Mouse (Mus musculus) layer of hippocampus, postnatal 36 days (tissue): ENCODE results near the gene Map3k5. TPM values are rescaled to one million over a fixed set of nuclear protein-coding genes. Genes with fewer than 3 reads are reported as not detected.
A peak's percentile ranks its signal among the peaks of the same experiment; 100 is the strongest.

Source experiments
- DNase-seq, 2 experiments: peaks; one replicate each; pipeline ENCODE4 v3.0.0; 2022
- total RNA-seq, 2 experiments: library from RNA; stranded (reverse); gene quantifications; 2 replicates each; pipeline ENCODE4 v1.2.3; 2021

Map3k5 gene
- total RNA-seq, 2 experiments from 2014 or later = 29.2 to 31.0 TPM

DNA sequence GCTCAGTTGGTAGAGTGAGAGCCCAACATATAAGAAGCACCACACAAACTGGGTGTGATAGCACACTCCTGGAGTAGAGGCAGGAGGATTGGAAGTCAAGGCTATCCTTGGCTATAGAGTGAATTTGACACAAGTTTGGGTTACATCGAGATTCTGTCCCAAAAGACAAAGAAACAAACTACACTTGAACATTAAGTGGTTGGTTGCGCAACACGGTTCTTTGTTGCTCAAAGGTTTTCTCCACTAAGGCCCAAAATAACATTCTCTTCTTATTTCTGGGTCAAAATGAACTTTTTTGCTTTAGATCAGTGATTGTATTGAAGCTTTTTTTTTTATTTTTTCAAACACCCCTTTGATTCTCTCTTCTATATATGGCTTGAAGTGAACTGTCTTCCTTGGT lies 75.7 kb downstream of the Map3k5 start:
- no peak for DNase-seq

DNA sequence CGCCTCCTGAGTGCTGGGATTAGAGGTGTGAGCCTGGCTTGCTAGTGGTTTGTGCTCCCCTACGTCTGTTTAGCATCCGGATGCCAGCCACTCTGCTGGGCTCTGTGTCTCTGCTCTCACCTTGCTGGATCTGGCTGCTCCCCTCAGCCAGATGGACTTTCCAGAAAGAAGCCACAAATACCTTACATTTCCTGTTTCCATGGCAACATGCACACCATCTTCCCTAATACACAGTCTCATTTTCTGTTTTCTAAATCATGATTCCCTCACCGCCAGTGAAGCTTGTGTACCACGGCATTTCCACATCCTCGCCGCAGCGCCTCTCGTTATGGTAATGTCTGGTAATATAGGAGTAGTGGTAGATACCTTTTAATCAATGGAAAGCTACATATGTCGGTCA lies 84.1 kb downstream of the Map3k5 start:
- peak; percentile 14 to 20 for DNase-seq

- no peak for DNase-seq
Observed at GRCm38 (mm10) chr10:20018806-20019205, 84.5 kb downstream of the Map3k5 start.

DNA sequence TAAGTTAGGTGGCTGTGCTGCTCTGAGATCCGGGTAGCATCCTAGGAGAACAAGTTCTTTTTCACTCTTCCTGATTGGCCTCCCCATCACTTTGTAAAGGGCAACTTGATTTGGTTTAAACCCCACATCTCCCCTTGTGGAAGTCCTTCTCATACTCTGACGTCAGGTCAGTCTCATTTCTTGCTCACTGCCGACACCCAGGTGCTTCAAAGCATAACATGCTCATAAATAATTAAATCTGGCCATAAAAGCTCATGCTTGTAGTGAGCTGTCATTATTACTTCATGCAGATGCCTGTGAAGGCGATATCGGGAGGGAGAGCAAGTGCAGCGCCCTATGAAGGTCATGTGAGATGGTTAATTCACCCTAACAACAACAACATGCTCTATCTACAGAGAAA lies 87.0 kb downstream of the Map3k5 start:
- no peak for DNase-seq

DNA sequence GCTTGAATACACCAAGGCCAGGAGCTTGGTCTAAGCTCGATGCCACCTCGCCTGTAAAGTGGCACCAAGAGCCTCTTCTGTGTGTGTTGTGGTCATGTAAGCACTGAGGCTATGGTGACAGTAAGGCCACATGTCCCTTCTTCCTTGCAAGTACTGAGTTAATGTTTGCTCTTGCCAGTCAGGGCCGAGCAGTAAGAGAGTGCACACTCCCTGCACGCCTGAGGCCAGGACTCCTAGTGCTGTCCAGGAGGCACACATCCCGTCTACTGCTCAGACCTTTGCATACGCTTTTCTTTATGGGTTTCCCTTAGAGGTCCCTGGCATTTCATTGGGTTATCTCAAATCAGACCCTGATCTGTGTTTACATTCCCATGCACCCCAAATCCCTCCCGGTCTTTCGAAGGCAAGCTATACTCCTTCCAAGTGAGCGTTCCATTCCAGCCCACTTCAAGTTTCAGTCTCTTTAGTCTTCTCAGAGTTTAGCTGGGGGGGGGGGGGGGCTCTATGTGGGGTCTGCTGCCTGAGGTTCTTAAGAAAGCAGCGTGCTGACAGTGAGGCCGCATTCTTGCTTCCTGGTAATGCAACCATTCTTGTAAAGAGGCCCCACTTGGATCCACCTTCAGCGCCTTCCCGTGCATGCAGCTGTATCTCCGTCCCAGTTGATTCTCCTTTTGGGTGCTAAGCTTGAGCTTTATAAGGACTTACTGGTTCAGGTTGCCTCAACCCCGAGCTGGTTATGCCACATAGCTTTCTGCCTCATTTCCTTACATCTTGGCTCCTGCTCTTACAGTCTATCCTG lies 87.6 kb downstream of the Map3k5 start:
- DNase-seq = no peak

DNA sequence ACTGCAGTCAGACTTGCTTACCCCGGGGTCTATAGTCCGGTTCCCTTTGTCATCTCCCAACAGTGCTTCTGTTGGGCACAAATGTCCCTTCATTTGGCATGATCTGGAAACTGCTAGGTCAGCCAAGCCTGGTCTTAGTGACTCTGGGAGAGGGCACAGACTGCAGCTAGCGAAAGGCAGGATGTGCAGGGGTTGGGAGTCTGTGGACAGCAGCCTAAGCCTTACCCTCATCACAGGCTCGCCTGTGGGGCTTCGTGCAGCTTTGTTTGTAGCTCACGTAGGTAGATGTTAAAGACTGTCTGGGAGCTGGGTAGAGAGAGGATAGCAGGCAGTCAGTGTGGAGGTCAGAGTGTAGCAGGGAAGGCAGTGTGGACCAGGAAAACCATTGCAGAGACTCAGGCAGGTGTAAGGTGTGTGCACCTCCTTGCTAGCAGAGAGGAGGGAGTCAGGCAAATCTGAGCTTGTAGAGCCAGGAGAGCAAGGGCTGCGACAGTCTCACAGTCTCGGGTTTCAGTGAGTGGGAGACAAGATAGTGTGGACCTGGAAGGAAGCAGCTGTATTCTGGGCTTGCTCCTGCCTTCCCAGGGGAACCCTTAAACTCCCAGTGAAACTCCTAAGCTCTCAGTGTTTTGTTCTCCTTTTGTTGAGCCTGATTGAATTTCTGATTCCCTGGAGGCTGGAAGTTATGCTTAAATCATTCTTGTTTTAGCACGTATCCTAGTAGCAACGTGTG lies 88.5 kb downstream of the Map3k5 start:
- no peak for DNase-seq

GRCm38 (mm10) chr10:20023524-20023923 lies 89.3 kb downstream of the Map3k5 start:
- DNase-seq = no peak

GRCm38 (mm10) chr10:20024891-20025290 lies 90.6 kb downstream of the Map3k5 start:
- no peak for DNase-seq

GRCm38 (mm10) chr10:20025781-20026520 lies 91.7 kb downstream of the Map3k5 start:
- DNase-seq = no peak

DNA sequence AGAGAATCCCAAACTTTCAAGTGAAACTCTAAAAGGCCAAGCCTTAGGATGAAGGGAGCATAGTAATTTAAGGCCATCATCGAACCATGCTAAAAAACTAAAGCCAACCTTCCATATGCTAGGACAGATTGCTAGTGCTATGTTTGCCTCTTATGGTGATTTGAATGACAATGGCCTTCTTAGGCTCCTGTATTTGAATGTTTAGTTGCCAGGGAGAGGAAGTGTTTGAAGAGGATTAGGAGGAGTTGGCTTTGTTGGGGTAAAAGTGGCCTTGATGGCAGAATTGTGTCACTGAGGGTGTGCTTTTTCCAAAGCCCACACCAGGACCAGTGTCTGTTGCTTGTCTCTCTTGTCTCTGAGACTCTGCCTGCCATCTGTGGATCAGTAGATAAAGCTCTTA lies 96.4 kb downstream of the Map3k5 start:
- DNase-seq = no peak

GRCm38 (mm10) chr10:20031936-20032335 lies 97.7 kb downstream of the Map3k5 start:
- DNase-seq = peak; percentile 23 to 39

GRCm38 (mm10) chr10:20036375-20036774 lies 102.1 kb downstream of the Map3k5 start:
- DNase-seq = no peak

DNA sequence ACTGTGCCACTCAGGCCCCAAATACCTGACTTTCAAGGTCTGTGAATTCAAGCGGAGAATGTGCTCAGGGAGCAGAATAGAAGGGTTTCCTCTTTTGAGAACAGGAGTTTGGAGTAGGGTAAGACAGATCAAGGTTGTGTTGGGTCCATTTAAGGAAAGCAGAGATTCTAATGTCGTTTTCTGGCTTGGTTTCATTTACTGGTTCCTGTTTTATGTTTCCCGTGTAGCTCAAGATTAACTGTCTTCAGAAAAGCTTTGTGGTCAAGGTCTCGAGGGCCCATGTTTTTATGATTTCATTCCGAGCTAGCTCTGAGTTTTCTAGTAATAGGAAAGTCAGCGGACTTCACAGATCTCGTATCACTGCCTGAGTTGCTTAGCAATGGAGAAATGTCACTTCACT lies 102.6 kb downstream of the Map3k5 start:
- DNase-seq = no peak

GRCm38 (mm10) chr10:20039531-20039930 lies 105.3 kb downstream of the Map3k5 start:
- DNase-seq = no peak

DNA sequence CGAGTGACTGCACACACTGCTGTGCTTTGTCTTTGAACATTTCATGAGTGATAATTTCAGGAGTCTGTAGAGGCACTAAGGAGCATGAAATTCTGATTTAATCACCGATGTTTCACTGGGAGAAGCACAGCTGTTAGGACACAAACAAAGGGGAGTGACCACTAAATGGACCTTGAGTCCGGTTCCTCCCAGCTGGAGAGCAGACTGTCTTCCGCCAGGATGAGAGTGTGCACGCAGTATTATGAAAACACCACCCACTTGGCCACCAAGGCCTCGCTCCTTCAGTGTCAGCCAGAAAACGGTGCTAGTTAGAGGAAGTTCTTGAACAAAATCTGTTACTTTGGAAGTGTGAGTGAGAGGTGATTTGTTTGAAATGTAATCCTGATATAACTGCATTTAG lies 105.8 kb downstream of the Map3k5 start:
- DNase-seq = no peak

DNA sequence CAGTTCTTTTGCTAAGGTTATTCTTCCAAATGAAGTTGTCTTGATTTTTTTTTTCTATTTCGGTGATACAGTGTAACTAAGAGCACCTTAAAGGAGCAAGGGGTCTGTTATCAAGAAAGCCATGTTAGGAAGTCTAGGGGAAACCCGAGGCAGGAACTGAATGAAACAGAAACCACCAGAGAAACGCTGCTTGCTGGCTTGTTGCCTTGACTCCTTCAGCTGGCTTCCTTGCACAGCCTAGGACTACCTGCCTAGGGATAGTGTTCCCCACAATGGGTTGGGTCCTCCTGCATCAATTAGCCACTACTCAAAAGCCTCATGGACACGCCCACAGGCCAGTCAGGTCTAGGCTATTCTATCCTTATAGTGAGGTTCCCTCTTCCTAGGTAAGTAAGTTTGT lies 106.4 kb downstream of the Map3k5 start:
- DNase-seq = no peak

DNA sequence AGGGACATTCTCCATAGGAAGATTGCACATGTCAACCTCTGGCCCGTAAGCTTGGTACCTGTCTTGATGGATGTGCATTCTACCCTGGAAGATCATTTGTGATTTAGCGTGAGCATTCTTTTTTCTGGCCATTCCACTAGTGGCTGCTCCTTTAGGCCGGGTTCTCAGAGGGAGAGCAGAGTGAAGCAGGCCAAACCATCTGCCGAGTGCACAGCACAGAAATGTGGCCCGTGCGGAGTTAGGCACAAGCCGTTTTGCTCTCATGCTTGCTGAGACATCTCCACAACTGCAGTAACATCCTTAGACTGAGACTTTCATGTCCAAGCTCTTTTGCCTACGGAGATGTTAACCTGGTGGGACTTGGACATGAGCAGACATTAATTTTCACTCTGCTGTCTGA lies 107.8 kb downstream of the Map3k5 start:
- no peak for DNase-seq

DNA sequence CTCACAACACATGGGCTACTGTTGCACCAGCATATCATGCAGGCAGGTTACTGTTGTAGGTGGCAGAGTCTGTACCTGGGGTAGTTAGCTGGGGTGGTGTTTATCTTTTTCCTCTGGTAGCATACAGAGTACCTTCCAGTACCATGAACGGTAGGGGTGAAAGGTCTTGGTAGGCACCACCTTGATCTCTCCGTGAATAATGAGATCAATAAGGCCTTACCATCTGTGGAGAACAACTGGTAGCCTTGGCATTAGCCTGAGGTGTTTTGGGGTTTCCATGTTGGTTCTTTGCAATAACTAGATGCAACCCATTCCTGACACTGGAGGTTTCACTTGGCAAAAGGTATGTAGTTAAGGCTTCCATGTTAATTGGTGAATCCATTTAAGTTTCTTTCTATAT lies 109.8 kb downstream of the Map3k5 start:
- no peak for DNase-seq

DNA sequence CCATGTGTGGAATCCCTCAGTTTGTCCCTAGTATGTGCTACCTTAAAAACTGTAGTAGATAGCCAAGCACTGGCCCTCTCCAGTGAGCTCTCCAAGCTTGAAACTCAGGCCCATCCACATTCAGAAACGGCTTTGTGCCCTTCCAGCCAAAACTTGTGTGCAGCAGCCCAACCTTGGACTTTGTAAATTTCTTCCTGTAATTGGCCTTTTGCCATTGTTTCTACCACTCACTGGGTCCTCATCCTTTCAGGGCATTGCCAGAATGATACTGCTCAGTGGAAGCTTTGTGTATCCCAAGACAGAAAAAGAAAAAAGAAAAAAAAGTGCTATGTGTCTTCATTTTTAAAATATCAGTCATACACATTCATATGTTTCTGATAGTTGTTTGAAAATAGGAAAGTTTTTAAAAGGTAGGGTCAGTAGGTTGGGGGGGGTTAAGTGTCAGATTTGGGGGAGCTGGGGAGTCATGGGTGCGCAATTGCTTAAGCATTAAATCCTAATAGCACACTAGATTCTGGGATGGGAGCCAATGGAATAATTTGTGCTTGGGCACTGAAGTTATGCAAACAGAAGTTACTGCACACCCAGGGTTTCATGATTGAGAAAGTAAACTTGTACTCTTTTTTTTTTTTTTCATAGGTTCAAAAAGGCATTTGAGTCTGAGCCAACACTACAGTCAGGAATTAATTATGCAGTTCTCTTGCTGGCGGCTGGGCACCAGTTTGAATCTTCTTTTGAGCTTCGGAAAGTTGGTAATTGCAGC lies 111.6 kb downstream of the Map3k5 start:
- DNase-seq = no peak

DNA sequence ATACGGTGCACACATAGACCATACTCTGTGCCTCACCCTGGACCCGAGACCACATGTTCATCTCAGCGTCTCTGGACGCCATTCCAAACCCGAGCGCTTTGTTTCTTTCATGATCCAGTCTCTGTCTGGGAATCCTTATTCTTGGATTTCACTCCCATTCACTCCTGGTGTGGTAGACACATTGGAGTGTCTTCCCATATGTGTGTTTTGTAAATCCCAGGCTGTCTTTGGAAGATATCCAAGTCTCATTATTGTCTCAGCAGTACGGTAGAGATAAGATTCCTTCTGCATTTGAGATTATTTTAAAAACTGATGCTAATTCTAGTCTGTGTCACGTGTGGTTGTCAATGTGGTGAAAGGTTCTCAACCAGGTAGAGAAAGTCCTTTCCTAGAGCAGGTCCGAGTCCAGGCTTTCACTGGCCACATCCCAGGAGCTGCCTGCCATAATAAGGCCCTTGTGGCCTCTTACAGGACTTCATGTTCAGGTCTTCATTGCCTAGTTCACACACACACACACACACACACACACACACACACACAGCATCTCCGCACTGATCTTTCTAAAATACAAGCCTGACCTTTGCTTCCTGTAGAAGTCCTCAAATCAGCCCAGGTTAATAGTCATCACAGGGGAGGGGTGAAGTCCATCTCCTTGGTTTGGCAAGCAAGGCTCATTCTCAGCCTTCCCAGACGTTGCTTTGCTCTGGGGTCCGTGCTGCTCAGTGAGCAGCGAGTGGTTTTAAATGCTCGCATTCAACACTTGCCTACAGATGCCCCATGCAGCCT lies 122.8 kb downstream of the Map3k5 start:
- no peak for DNase-seq

GRCm38 (mm10) chr10:20058031-20058430 lies 123.8 kb downstream of the Map3k5 start:
- no peak for DNase-seq

- no peak for DNase-seq
Observed at GRCm38 (mm10) chr10:20058841-20059240, 124.6 kb downstream of the Map3k5 start.
